Mouse (Mus musculus): Measurements from ENCODE around the gene Pigp.

DNA sequence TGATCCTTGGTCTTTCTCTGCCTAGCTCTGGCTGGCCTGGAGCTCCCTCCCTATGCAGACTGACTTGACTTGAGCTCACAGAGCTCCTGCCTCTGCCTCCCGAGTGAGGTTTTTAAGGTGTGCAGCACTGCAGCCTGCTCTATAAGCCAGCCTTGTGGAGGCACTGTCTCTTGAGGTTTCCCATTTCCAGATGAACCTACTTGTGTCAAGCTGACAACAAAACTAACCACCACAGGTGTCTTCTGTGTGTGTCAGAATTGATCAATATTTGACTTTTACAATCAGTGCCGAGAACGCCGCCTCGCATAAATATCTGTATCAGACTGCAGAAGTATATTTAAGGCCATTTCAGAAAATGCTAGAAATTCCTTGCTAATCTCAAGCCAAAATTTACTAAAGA lies 57.0 kb downstream of the Pigp start:
- TF ChIP-seq ZNF384 (IDR thresholded peaks at IDR 0.05; ENCODE audit: low read depth, low read length) (no peak), MAFK (IDR thresholded peaks at IDR 0.05; ENCODE audit: insufficient read depth, low read depth, low read length) (no peak), HCFC1 (IDR thresholded peaks at IDR 0.05; ENCODE audit: borderline replicate concordance, insufficient read depth, low read length) (no peak), CHD2 (IDR thresholded peaks at IDR 0.05; ENCODE audit: low read depth, low read length) (no peak)
